Comparison of ENCODE assay signal across 9 mouse cellular contexts in the genomic region with DNA sequence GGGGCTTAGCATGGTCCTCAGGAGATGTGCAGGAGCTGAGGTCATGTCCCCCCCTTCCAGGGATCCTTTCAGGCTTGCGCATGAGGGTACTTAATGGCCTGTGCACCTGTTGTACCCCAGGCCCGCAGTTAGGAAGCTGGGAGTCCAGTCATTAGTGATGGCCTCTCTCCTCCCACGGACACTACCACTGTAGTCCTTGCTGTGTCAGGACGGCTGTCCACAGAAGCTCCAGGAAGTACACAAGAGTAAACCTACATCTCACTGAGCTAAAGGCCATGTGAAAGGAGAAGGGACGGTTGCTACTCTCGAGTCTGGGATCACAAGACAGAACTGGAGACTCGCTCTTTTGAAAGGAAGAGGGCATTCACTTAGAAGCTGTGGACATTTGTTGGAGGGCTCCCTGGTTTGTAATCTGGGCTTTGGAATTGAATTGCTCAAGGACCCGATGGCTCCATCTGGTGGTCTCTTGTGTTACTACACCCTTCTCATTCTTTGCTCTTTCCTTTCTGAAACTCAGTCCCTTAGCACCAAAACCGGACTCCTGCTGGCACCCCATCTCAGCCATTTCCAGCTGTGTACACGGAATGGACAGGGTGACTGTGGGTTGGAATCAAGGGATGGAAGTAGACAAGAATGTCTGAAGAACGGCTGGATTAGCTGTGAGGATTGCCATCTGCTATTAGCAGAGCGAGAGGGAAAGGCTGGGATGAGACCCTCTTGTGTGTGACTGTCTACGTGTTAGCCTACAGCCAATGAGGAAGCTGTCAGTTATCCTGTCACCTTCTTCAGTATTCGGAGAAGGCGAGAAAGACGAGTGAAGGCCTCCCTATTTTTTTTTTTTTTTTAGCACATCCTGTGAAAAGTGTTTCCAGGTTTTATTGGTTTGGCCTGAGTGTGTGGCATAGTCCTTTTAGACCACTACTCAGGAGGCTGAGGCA. TPM values are rescaled to one million over a fixed set of nuclear protein-coding genes. Genes with fewer than 3 reads are reported as not detected.
DNase-seq lines count a peak whose midpoint lies in the region; ATAC-seq lines count a peak whose summit lies in the region.
"Had no signal": no experiment of that assay in that cellular context is flagged by ENCODE, and none has a peak within 500 bp of the region (broad histone marks: within the 10 kb centered on the region; RNA-seq: fewer than 3 reads in every experiment).

No protein-coding gene starts in this region.

- no peak overlapping the region for H3K27ac ChIP-seq in embryonic facial prominence, embryonic 12.5 days
- H3K27ac ChIP-seq in limb, embryonic 10.5 days, result peak overlapping the region; percentile 66; the same call in 1 of the 2 replicates
- H3K27ac ChIP-seq in stomach, embryonic 15.5 days, result no peak overlapping the region; the same call in 1 of the 2 replicates

- peaks cover 4% of the 10 kb centered on the region; the same call in 1 of the 2 replicates for H3K4me1 ChIP-seq in embryonic facial prominence, embryonic 12.5 days
- H3K4me1 ChIP-seq in limb, embryonic 10.5 days, result peaks cover 19% of the 10 kb centered on the region
- peaks cover 3% of the 10 kb centered on the region; the same call in 1 of the 2 replicates for H3K4me1 ChIP-seq in stomach, embryonic 15.5 days

- no peak overlapping the region for H3K4me3 ChIP-seq in embryonic facial prominence, embryonic 12.5 days
- H3K4me3 ChIP-seq in limb, embryonic 10.5 days, result no peak overlapping the region
- no peak overlapping the region for H3K4me3 ChIP-seq in stomach, embryonic 15.5 days (replicated peaks)
- H3K4me3 ChIP-seq: megakaryocyte, embryonic 14.5 days had no signal

- no peaks in the 10 kb centered on the region for H3K9me3 ChIP-seq in embryonic facial prominence, embryonic 12.5 days
- no peaks in the 10 kb centered on the region for H3K9me3 ChIP-seq in limb, embryonic 10.5 days (replicated peaks)
- no peaks in the 10 kb centered on the region for H3K9me3 ChIP-seq in stomach, embryonic 15.5 days
- H3K9me3 ChIP-seq: megakaryocyte, embryonic 14.5 days had no signal

- DNase-seq in 416B (ENCODE audit: low read depth), result peak; percentile 77
- peak; percentile 62 for DNase-seq in adrenal gland, adult 2 months
- peak; percentile 86 for DNase-seq in heart, adult 8-10 months (ENCODE audit: low spot score)
- peak; percentile 87 for DNase-seq in kidney, adult 9 months
- peak; percentile 67 for DNase-seq in limb, embryonic 10.5 days (ENCODE audit: low spot score)

- 0 out of 2 replicates have a peak, but pooled peaks have one; percentile 49 for ATAC-seq in embryonic facial prominence, embryonic 12.5 days (ENCODE audit: insufficient number of reproducible peaks, insufficient read depth, low FRiP score, low TSS enrichment)
- 0 out of 2 replicates have a peak, but pooled peaks have one; percentile 55 for ATAC-seq in monocyte, adult 5-6 weeks (replicated peaks; ENCODE audit: insufficient number of reproducible peaks, low FRiP score, low TSS enrichment, poor library complexity, severe bottlenecking)
- no peak for ATAC-seq in stomach, embryonic 15.5 days (ENCODE audit: insufficient read depth, low FRiP score, low read depth)

- 49% methylated on average over 16 of the region's 16 CpGs for WGBS in embryonic facial prominence, embryonic 12.5 days
- WGBS in limb, embryonic 10.5 days, result 44% methylated on average over 16 of the region's 16 CpGs
- 36% methylated on average over 16 of the region's 16 CpGs for WGBS in stomach, embryonic 15.5 days

- H3K36me3 ChIP-seq in embryonic facial prominence, embryonic 12.5 days, result no peaks in the 10 kb centered on the region
- no peaks in the 10 kb centered on the region for H3K36me3 ChIP-seq in limb, embryonic 10.5 days
- no peaks in the 10 kb centered on the region for H3K36me3 ChIP-seq in stomach, embryonic 15.5 days

- no peak overlapping the region for H3K9ac ChIP-seq in embryonic facial prominence, embryonic 12.5 days
- H3K9ac ChIP-seq in stomach, embryonic 15.5 days, result no peak overlapping the region

- no peaks in the 10 kb centered on the region for H3K27me3 ChIP-seq in embryonic facial prominence, embryonic 12.5 days
- no peaks in the 10 kb centered on the region for H3K27me3 ChIP-seq in limb, embryonic 10.5 days (ENCODE audit: low read depth, poor library complexity, severe bottlenecking)
- H3K27me3 ChIP-seq in stomach, embryonic 15.5 days (replicated peaks), result no peaks in the 10 kb centered on the region
- H3K27me3 ChIP-seq: megakaryocyte, embryonic 14.5 days had no signal

- no peak overlapping the region for H3K4me2 ChIP-seq in embryonic facial prominence, embryonic 12.5 days (replicated peaks)
- H3K4me2 ChIP-seq in stomach, embryonic 15.5 days, result 0 out of 2 replicates have a peak overlapping the region, but pooled peaks have one; percentile 2

RNA-seq across cellular contexts. Expression of a gene that starts 1.4 kb away (rescaled TPM):
- total RNA-seq in adrenal gland, adult 2 months (2021), result not detected
- polyA plus RNA-seq in adrenal gland, adult 2 months (2012; rRNA removed), result not detected in 2 replicates
- 0.19 and 0.55 TPM in 2 replicates for polyA plus RNA-seq in embryonic facial prominence, embryonic 12.5 days (2016; fragmentation: Nextera tagmentation; extraction: Ambion mirVana)
- total RNA-seq in heart, adult 8-10 months (2022), result under 1 TPM in 2 of 4 experiments, not detected in 2; 0.44 to 0.57 TPM
- 0.15 TPM in 1 of 2 replicates, not detected in the other for polyA plus RNA-seq in limb, embryonic 10.5 days (2016; fragmentation: Nextera tagmentation; extraction: Ambion mirVana)
- total RNA-seq in monocyte, adult 5-6 weeks (2017), result 3.7 to 8.5 TPM (median 5.7 TPM) in 3 replicates
- polyA plus RNA-seq in stomach, embryonic 15.5 days (2015; fragmentation: Nextera tagmentation; extraction: Ambion mirVana), result 40.1 and 57.2 TPM in 2 replicates

RNA-seq across cellular contexts. Expression of a gene that starts 3.0 kb away (rescaled TPM):
- total RNA-seq in adrenal gland, adult 2 months (2021), result 1 to 10 TPM in 1 of 2 experiments, not detected in 1; 1.7 TPM
- not detected in 2 replicates for polyA plus RNA-seq in adrenal gland, adult 2 months (2012; rRNA removed)
- polyA plus RNA-seq in embryonic facial prominence, embryonic 12.5 days (2016; fragmentation: Nextera tagmentation; extraction: Ambion mirVana), result not detected in 2 replicates
- under 1 TPM in 1 of 4 experiments, not detected in 3; 0.81 TPM for total RNA-seq in heart, adult 8-10 months (2022)
- not detected in 2 replicates for polyA plus RNA-seq in limb, embryonic 10.5 days (2016; fragmentation: Nextera tagmentation; extraction: Ambion mirVana)
- total RNA-seq in monocyte, adult 5-6 weeks (2017), result 0.10 TPM in 1 of 3 replicates, not detected in the others
- not detected in 2 replicates for polyA plus RNA-seq in stomach, embryonic 15.5 days (2015; fragmentation: Nextera tagmentation; extraction: Ambion mirVana)

RNA-seq across cellular contexts. Expression of a gene that starts 21.1 kb away (rescaled TPM):
- total RNA-seq in adrenal gland, adult 2 months (2021), result 10 to 100 TPM; 24.7 to 32.7 TPM
- polyA plus RNA-seq in adrenal gland, adult 2 months (2012; rRNA removed), result 10.5 and 12.1 TPM in 2 replicates
- 51.1 and 58.5 TPM in 2 replicates for polyA plus RNA-seq in embryonic facial prominence, embryonic 12.5 days (2016; fragmentation: Nextera tagmentation; extraction: Ambion mirVana)
- total RNA-seq in heart, adult 8-10 months (2022), result 10 to 100 TPM; 19.6 to 27.6 (median 22.0) TPM
- polyA plus RNA-seq in limb, embryonic 10.5 days (2016; fragmentation: Nextera tagmentation; extraction: Ambion mirVana), result 30.2 and 32.5 TPM in 2 replicates
- total RNA-seq in monocyte, adult 5-6 weeks (2017), result 977 to 1,211 TPM (median 1,012 TPM) in 3 replicates
- 56.1 and 70.2 TPM in 2 replicates for polyA plus RNA-seq in stomach, embryonic 15.5 days (2015; fragmentation: Nextera tagmentation; extraction: Ambion mirVana)

RNA-seq across cellular contexts. Expression of a gene that starts 45.0 kb away (rescaled TPM):
- total RNA-seq in adrenal gland, adult 2 months (2021), result 100 to 1,000 TPM; 171 to 192 TPM
- 227 and 304 TPM in 2 replicates for polyA plus RNA-seq in adrenal gland, adult 2 months (2012; rRNA removed)
- 41.2 and 42.9 TPM in 2 replicates for polyA plus RNA-seq in embryonic facial prominence, embryonic 12.5 days (2016; fragmentation: Nextera tagmentation; extraction: Ambion mirVana)
- total RNA-seq in heart, adult 8-10 months (2022), result 100 to 1,000 TPM; 260 to 429 (median 309) TPM
- polyA plus RNA-seq in limb, embryonic 10.5 days (2016; fragmentation: Nextera tagmentation; extraction: Ambion mirVana), result 1.2 and 3.2 TPM in 2 replicates
- not detected in 3 replicates for total RNA-seq in monocyte, adult 5-6 weeks (2017)
- 150 and 225 TPM in 2 replicates for polyA plus RNA-seq in stomach, embryonic 15.5 days (2015; fragmentation: Nextera tagmentation; extraction: Ambion mirVana)

Comparison
In these comparisons a context has a peak if more than half of its experiments do, and no peak if none do; other contexts are left out.
1. RNA of a gene that starts 1.4 kb away (polyA plus RNA-seq): 40.1 to 57.2 TPM in stomach, embryonic 15.5 days; 0.19 to 0.55 TPM in embryonic facial prominence, embryonic 12.5 days, 0.15 TPM in limb, embryonic 10.5 days and not detected in adrenal gland, adult 2 months; every median in the first group is over 10 times any median in the second.
2. Peak in every context shown above with its lines, with median percentiles within 50 percentile points of each other: DNase-seq.